Mouse (Mus musculus) liver, embryonic 16.5 days (tissue): Measurements from ENCODE around the gene Gm37240. TPM values are rescaled to one million over a fixed set of nuclear protein-coding genes. Genes with fewer than 3 reads are reported as not detected.
"Not testable (repeated sequence)": the region's sequence is repeated elsewhere in the genome, so short reads cannot be mapped to it uniquely, and the experiment has no call there.

Source experiments
- ATAC-seq: fragments of 200-750 bp; cut with Nextera tagmentation; 2 replicates; pipeline ENCODE4 v1.8.0; 2017; ENCODE audit warnings: low read depth, mild to moderate bottlenecking, moderate number of reproducible peaks, moderate library complexity
- H3K27ac ChIP-seq: fragments of 300-500 bp; sonication (generic); 2 replicates; pipeline ENCODE4 v1.5.1; 2014; ENCODE audit warnings: mild to moderate bottlenecking, low read length
- H3K27me3 ChIP-seq: fragments of 300-500 bp; sonication (generic); 2 replicates; pipeline ENCODE4 v1.6.1; 2014; ENCODE audit warnings: low read depth, low read length, mixed read lengths; ENCODE audit not compliant: control insufficient read depth, insufficient read depth
- H3K36me3 ChIP-seq: fragments of 300-500 bp; sonication (generic); 2 replicates; pipeline ENCODE4 v1.6.1; 2014; ENCODE audit warnings: mild to moderate bottlenecking; ENCODE audit not compliant: control insufficient read depth, insufficient read depth
- H3K4me1 ChIP-seq: fragments of 300-500 bp; sonication (generic); 2 replicates; pipeline ENCODE4 v1.6.1; 2014; ENCODE audit warnings: low read depth, low read length, mixed read lengths; ENCODE audit not compliant: control insufficient read depth
- H3K4me2 ChIP-seq: fragments of 300-500 bp; sonication (generic); 2 replicates; pipeline ENCODE4 v1.6.1; 2014; ENCODE audit warnings: low read depth, low read length, mixed read lengths
- H3K4me3 ChIP-seq: fragments of 300-500 bp; sonication (generic); 2 replicates; pipeline ENCODE4 v1.5.1; 2014; ENCODE audit warnings: low read depth, mild to moderate bottlenecking, low read length
- H3K9ac ChIP-seq: fragments of 300-500 bp; sonication (generic); 2 replicates; pipeline ENCODE4 v1.6.1; 2014; ENCODE audit warnings: low read depth, low read length
- H3K9me3 ChIP-seq: fragments of 300-500 bp; sonication (generic); replicated peaks from 2 replicates; pipeline ENCODE4 v1.6.1; 2016; ENCODE audit warnings: low read length; ENCODE audit not compliant: control insufficient read depth
- WGBS: fragments of 180-500 bp; shearing (Covaris S2); extraction: QIAGEN DNeasy Blood & Tissue Kit; methylation state at CpG from one replicate; pipeline ENCODE4 v1.1.7; 2014; ENCODE audit not compliant: insufficient replicate concordance; 5-methylcytosine and 5-hydroxymethylcytosine counted together
- polyA plus RNA-seq: library from polyadenylated mRNA; unstranded; fragments of >200 nt; fragmentation: Nextera tagmentation; extraction: Ambion mirVana; gene quantifications from 2 replicates; pipeline ENCODE4 v1.2.1, GENCODE M21; 2015

Gene Gm37240
- polyA plus RNA-seq, 1 experiment from 2014 or later, result 0.65 TPM

DNA sequence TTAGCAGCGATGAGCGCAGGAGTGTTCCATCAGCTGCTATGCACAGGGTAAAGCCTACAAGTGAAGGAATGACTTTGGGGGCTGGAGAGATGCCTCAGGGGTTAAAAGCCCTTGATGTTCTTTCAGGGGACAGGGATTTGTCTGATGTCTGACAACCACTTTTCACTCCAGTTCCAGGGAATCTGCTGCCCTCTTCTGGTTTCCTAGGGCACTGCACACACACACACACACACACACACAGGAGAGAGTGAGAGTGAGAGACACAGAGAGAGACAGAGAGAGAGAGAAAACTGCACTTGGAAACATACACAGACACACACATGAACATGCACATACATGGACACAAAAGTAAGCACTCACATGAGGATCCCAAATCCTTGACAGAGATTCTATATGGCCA, 1228.4 kb downstream of the Gm37240 start:
- H3K9me3 ChIP-seq, result no peaks in the 10 kb centered on the region
- H3K27ac ChIP-seq, result no peak overlapping the region
- ATAC-seq, result no peak
- no peaks in the 10 kb centered on the region for H3K27me3 ChIP-seq
- no peak overlapping the region for H3K4me3 ChIP-seq
- no peak overlapping the region for H3K9ac ChIP-seq
- peaks cover 13% of the 10 kb centered on the region for H3K4me1 ChIP-seq
- 94% methylated on average over 2 of the region's 2 CpGs for WGBS
- H3K36me3 ChIP-seq, result no peaks in the 10 kb centered on the region
- no peak overlapping the region for H3K4me2 ChIP-seq

DNA sequence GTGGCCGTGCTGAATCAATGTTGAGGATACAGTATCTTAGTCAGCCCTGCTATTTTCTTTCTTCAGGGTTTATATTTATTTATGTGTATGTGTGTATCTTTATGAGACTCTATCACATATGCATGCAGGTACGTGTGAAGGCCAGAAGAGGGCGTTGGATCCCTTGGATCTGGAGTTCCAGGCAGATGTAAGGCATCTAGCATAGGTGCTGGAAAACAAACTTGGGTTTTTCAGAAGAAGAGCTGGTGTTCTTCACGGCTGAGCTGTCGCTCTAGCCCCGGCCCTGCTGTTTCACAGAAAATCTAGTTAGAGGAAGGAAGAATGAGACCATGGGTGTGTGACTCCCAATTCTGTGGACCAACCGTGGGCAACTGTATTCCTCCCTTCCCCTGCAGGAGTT, 1229.3 kb downstream of the Gm37240 start:
- 64% methylated on average over 7 of the region's 7 CpGs for WGBS
- no peak overlapping the region for H3K9ac ChIP-seq
- no peak overlapping the region for H3K4me2 ChIP-seq
- ATAC-seq, result no peak
- H3K27ac ChIP-seq, result no peak overlapping the region
- no peaks in the 10 kb centered on the region for H3K9me3 ChIP-seq
- H3K27me3 ChIP-seq, result no peaks in the 10 kb centered on the region
- H3K4me1 ChIP-seq, result peaks cover 16% of the 10 kb centered on the region
- no peaks in the 10 kb centered on the region for H3K36me3 ChIP-seq
- no peak overlapping the region for H3K4me3 ChIP-seq

GRCm38 (mm10) chr3:84657240-84657639, 1230.1 kb downstream of the Gm37240 start:
- WGBS, result 31% methylated on average over 6 of the region's 6 CpGs
- Histone ChIP-seq H3K9me3 (no peaks in the 10 kb centered on the region), H3K4me2 (0 out of 2 replicates have a peak overlapping the region, but pooled peaks have one; percentile 3), H3K27ac (no peak overlapping the region; the same call in 1 of the 2 replicates), H3K27me3 (no peaks in the 10 kb centered on the region), H3K9ac (no peak overlapping the region), H3K4me3 (no peak overlapping the region), H3K36me3 (no peaks in the 10 kb centered on the region), H3K4me1 (peaks cover 16% of the 10 kb centered on the region)
- no peak for ATAC-seq

GRCm38 (mm10) chr3:84655785-84656150, 1231.5 kb downstream of the Gm37240 start:
- ATAC-seq, H3K4me2 ChIP-seq, H3K9me3 ChIP-seq, H3K27me3 ChIP-seq, H3K9ac ChIP-seq, H3K36me3 ChIP-seq, H3K27ac ChIP-seq, H3K4me3 ChIP-seq: not testable (repeated sequence)
- peaks cover 16% of the 10 kb centered on the region for H3K4me1 ChIP-seq
- WGBS, result 60% methylated on average over 2 of the region's 2 CpGs

DNA sequence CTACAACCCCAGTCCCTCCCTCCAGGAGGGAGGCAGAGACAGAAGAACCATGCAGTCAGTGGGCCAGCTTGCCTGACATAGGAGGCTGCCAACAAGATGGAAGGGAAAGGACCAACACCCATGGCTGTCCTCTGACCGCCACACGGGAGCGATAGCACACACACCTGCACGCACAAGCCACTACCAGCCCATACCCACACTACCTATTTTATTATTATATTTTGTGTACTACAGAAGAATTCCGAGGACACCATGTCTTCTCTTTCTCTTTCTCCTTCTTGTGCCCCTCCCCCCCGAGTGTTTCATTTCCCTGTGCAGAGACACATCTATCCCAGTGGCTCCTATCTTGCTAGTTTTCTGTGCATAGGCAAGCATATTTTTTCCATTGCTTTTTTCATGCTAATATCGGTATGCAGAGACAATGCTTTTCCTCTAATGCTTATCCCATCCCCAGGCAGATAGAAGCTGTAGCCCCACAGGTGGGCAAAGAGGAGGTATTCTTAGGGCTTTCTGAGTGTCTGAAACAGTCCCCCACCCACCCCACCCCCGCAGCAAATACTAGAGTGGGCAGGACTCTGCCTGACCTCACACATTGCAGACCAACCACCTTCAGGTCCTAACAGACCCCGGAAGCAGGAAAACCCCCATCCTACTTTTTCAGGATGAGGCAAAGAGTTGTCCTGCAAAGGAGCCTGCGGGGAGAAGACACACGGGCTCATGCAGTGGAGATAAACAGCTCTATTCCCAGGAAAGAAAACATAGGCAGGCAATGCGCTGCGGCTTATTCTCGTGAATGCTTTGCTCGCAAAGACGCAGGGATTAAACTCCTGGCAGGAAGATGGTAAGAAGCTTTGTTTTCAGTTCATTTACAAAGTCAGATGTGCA, 1232.2 kb downstream of the Gm37240 start:
- no peak overlapping the region for H3K9ac ChIP-seq
- H3K27me3 ChIP-seq, result no peaks in the 10 kb centered on the region
- no peak overlapping the region for H3K4me3 ChIP-seq
- peak overlapping the region; percentile 73; the same call in 1 of the 2 replicates for H3K4me2 ChIP-seq
- 40% methylated on average over 16 of the region's 16 CpGs for WGBS
- H3K9me3 ChIP-seq, result no peaks in the 10 kb centered on the region
- ATAC-seq, result no peak
- no peak overlapping the region; the same call in 1 of the 2 replicates for H3K27ac ChIP-seq
- peaks cover 16% of the 10 kb centered on the region for H3K4me1 ChIP-seq
- no peaks in the 10 kb centered on the region for H3K36me3 ChIP-seq

DNA sequence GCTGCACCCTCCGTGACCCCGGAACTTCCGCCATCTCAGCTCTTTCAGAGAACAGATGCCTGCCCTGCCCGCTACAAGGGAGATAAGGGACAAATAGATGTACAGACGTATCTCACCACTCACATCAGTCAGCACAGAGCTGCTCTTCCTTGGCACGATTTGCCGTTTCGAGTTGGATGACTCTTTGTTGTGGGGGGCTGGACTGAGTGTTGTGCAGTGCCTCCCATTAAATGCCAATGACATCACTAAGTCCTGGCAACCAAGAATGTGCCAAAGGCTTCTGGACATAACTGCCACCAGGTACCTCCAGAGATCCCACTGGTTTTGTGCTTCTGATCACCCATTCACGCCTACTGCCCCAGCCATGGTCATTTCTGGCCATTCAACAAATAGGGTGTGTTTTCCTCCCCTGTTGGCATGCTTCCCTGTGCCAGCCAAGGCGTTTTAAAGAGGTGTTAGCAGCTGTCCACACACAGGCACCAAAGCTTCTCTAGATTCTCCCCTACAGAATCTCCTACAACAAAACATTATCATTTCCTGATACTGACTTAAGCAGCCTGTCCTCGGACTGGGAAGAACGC, 1233.0 kb downstream of the Gm37240 start:
- ATAC-seq, result peak; percentile 82
- no peaks in the 10 kb centered on the region for H3K36me3 ChIP-seq
- peak overlapping the region; percentile 48 for H3K27ac ChIP-seq
- peak overlapping the region; percentile 48 for H3K4me3 ChIP-seq
- peaks cover 16% of the 10 kb centered on the region for H3K4me1 ChIP-seq
- 10% methylated on average over 12 of the region's 12 CpGs for WGBS
- no peaks in the 10 kb centered on the region for H3K9me3 ChIP-seq
- peak overlapping the region; percentile 73 for H3K4me2 ChIP-seq
- no peaks in the 10 kb centered on the region for H3K27me3 ChIP-seq
- H3K9ac ChIP-seq, result peak overlapping the region; percentile 24

DNA sequence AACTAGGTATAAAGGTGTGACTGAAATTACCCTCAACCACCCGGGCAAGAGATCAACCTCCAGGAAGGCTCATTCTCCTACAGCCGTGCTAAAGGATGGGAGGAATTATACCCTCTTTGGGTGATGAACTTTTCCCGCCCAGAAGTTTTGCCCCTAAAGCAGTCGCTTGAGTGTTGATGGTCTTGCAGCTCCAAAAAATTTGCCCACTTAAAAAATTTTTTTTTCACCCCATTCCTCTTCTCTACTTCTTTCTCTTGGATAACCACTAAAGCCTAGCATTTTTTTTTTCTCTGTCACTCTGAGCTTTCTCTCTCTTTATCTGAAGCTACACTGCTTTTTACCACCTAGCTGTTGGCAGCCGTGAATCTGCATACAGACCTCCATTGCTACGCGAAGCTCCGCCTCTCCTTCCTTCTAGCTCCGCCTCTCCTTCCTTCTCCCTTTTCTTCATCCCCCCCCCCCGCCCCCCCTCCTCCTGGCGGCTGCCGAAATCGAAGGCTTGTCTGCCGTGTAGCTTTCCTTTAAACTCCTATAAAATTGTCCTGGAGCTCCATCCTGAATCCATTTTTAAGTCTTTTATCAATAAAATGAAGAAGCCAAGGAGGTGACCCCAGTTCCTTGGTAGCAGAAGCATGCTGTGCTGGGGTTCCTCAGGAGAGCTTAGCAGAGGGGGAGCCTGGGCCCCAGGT, 1233.6 kb downstream of the Gm37240 start:
- H3K4me3 ChIP-seq, result peak overlapping the region; percentile 48
- WGBS, result 9% methylated on average over 14 of the region's 14 CpGs
- peaks cover 16% of the 10 kb centered on the region for H3K4me1 ChIP-seq
- H3K36me3 ChIP-seq, result no peaks in the 10 kb centered on the region
- H3K27me3 ChIP-seq, result no peaks in the 10 kb centered on the region
- no peak for ATAC-seq
- peak overlapping the region; percentile 24; the same call in 1 of the 2 replicates for H3K9ac ChIP-seq
- peak overlapping the region; percentile 73 for H3K4me2 ChIP-seq
- H3K9me3 ChIP-seq, result no peaks in the 10 kb centered on the region
- peak overlapping the region; percentile 48; the same call in 1 of the 2 replicates for H3K27ac ChIP-seq

DNA sequence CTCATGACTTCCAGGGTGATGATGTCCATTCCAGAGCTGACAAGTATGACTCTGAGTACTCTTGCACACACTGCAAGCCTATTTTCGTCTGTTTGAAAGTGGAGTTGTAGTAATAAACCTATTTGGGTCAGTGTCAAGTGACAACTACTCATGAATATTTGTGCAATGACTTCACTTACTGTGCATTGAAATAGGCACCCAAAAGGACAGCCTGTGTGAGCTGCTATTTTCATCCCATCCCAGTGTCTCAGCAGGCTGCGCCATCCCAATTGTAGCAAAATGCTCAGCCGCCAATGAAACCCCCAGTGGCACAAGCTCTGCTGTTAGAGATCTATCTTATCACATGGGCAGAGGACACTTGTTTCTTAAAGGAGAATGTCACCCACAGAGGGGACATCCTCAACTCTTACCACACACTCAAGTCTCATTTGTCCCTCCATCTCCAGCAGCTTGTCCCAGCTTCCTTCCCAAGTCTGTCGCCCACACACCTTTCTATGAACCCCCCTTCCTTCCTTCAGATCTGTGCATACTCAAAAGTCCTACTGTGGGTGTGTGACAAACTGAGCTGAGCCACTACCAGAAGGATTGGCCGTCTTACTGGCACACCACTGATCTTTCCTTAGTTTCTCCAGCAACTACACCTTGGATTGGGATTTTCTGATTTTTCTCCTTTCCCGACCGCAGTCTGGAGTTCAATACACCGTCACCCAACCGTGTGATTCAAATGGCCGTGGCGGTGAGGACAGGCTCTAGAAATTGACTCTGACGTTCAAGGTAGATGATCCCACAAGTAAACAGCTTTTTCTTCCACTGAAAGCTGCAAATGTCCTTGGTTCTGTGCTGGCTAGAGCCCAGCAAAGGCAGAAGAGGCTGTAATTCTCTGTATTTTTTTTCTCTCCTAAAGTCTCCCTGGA, 1234.4 kb downstream of the Gm37240 start:
- WGBS, result 68% methylated on average over 12 of the region's 12 CpGs
- H3K4me3 ChIP-seq, result peak overlapping the region; percentile 48; the same call in 1 of the 2 replicates
- H3K27ac ChIP-seq, result no peak overlapping the region
- no peaks in the 10 kb centered on the region for H3K36me3 ChIP-seq
- H3K4me2 ChIP-seq, result peak overlapping the region; percentile 73
- H3K9ac ChIP-seq, result no peak overlapping the region
- H3K27me3 ChIP-seq, result no peaks in the 10 kb centered on the region
- peaks cover 16% of the 10 kb centered on the region for H3K4me1 ChIP-seq
- ATAC-seq, result no peak
- no peaks in the 10 kb centered on the region for H3K9me3 ChIP-seq
